Mouse (Mus musculus) heart, postnatal 25 days (tissue): ENCODE results near the gene Cyb5r3. TPM values are rescaled to one million over a fixed set of nuclear protein-coding genes. Genes with fewer than 3 reads are reported as not detected.

Experiments
- DNase-seq: peaks from one replicate; pipeline ENCODE4 v3.0.0; 2022; ENCODE audit warnings: low spot score
- intact Hi-C: fragments of 180-260 bp; cut with DNase I; formaldehyde crosslinking; loops from one replicate; pipeline ENCODE4 v1.15.1; 2025
- total RNA-seq, 2 experiments: library from RNA; stranded (reverse); gene quantifications; 2 replicates each; pipeline ENCODE4 v1.2.3; 2021

Gene Cyb5r3
- total RNA-seq, 2 experiments from 2014 or later: 80.4 to 85.5 TPM

- intact Hi-C loops: loop anchor here (5.0 kb wide), 1 partner anchor 36 kb away; no protein-coding TSS in a partner anchor
- no peak for DNase-seq
These were observed 1.3 kb downstream of the Cyb5r3 start for GRCm38 (mm10) chr15:83170956-83171659.

- intact Hi-C loops: loop anchor here (5.0 kb wide), 1 partner anchor 37 kb away; no protein-coding TSS in a partner anchor
These were observed 2.3 kb downstream of the Cyb5r3 start for GRCm38 (mm10) chr15:83169772-83170722.

GRCm38 (mm10) chr15:83168875-83169771 lies 3.3 kb downstream of the Cyb5r3 start:
- DNase-seq: no peak
- intact Hi-C loops: no loop called here

More at GRCm38 (mm10) chr15:83169772-83170722, 2.3 kb downstream of the Cyb5r3 start:
- DNase-seq: no peak

- no peak for DNase-seq
- intact Hi-C loops: no loop called here
These were observed 4.1 kb downstream of the Cyb5r3 start for GRCm38 (mm10) chr15:83168311-83168710.

GRCm38 (mm10) chr15:83167550-83168065 lies 4.8 kb downstream of the Cyb5r3 start:
- intact Hi-C loops: no loop called here

GRCm38 (mm10) chr15:83167126-83167525 lies 5.3 kb downstream of the Cyb5r3 start:
- intact Hi-C loops: no loop called here
- no peak for DNase-seq

More at GRCm38 (mm10) chr15:83167550-83168065, 4.8 kb downstream of the Cyb5r3 start:
- DNase-seq: no peak

GRCm38 (mm10) chr15:83166642-83167041 lies 5.8 kb downstream of the Cyb5r3 start:
- no peak for DNase-seq
- intact Hi-C loops: no loop called here

GRCm38 (mm10) chr15:83165526-83166315 lies 6.7 kb downstream of the Cyb5r3 start:
- intact Hi-C loops: no loop called here
- no peak for DNase-seq

- intact Hi-C loops: no loop called here
These were observed 7.4 kb downstream of the Cyb5r3 start for GRCm38 (mm10) chr15:83164971-83165471.

GRCm38 (mm10) chr15:83162818-83163485 lies 9.4 kb downstream of the Cyb5r3 start:
- DNase-seq: no peak
- intact Hi-C loops: no loop called here

More at GRCm38 (mm10) chr15:83164971-83165471, 7.4 kb downstream of the Cyb5r3 start:
- peak; percentile 73 for DNase-seq

GRCm38 (mm10) chr15:83162001-83162400 lies 10.4 kb downstream of the Cyb5r3 start:
- DNase-seq: no peak
- intact Hi-C loops: no loop called here

- intact Hi-C loops: no loop called here
- DNase-seq: no peak
These were observed 11.2 kb downstream of the Cyb5r3 start for GRCm38 (mm10) chr15:83161062-83161748.

- intact Hi-C loops: no loop called here
- no peak for DNase-seq
These were observed 11.8 kb downstream of the Cyb5r3 start for GRCm38 (mm10) chr15:83160561-83160960.

GRCm38 (mm10) chr15:83159823-83160222 lies 12.6 kb downstream of the Cyb5r3 start:
- DNase-seq: no peak
- intact Hi-C loops: loop anchor here (5.0 kb wide), 2 partner anchors 47 to 357 kb away; no protein-coding TSS in a partner anchor

GRCm38 (mm10) chr15:83158587-83159160 lies 13.7 kb downstream of the Cyb5r3 start:
- intact Hi-C loops: loop anchor here (5.0 kb wide), 2 partner anchors 49 to 359 kb away; no protein-coding TSS in a partner anchor
- DNase-seq: no peak

- no peak for DNase-seq
- intact Hi-C loops: loop anchor here (5.0 kb wide), 2 partner anchors 50 to 360 kb away; no protein-coding TSS in a partner anchor
These were observed 14.7 kb downstream of the Cyb5r3 start for GRCm38 (mm10) chr15:83157667-83158064.
